ENCODE assay signal across 14 mouse cellular contexts in the genomic region with DNA sequence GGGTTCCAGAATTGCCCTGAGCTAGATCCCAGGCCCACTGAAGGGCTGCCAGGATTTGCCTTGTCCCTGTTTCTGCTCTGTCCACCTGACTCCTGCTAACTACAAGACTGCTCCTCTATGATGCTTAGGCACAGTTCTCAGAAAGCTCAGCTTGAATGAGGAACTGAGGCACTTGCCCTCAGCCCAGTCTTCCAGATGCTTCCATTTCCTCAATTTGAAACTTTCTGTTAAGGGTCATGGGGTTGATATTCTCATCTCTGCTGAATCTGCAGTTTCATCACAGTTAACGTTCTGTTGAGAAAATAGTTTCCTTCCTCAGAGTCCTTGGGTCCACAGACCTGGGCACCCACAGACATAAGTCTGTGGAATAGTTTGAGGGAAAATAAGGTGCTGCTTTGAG. TPM values are rescaled to one million over a fixed set of nuclear protein-coding genes. Genes with fewer than 3 reads are reported as not detected.
DNase-seq lines count a peak whose midpoint lies in the region; ATAC-seq and TF ChIP-seq lines count a peak whose summit lies in the region.
"Had no signal": no experiment of that assay in that cellular context is flagged by ENCODE, and none has a peak within 500 bp of the region (broad histone marks: within the 10 kb centered on the region; RNA-seq: fewer than 3 reads in every experiment).

No protein-coding gene starts in this region.

- H3K4me1 ChIP-seq in bone marrow, adult 2 months (ENCODE audit: control insufficient read depth, insufficient read depth, low read length): peaks cover 7% of the 10 kb centered on the region; the same call in 1 of the 2 replicates
- H3K4me1 ChIP-seq in midbrain, postnatal 0 days (ENCODE audit: insufficient read depth, low read length): no peaks in the 10 kb centered on the region
- no peaks in the 10 kb centered on the region for H3K4me1 ChIP-seq in embryonic facial prominence, embryonic 10.5 days
- H3K4me1 ChIP-seq: forebrain, embryonic 12.5 days; limb, embryonic 10.5 days had no signal

- peak overlapping the region; percentile 74 for H3K27ac ChIP-seq in bone marrow, adult 2 months (ENCODE audit: control insufficient read depth, insufficient read depth, low read depth, low read length, poor library complexity)
- H3K27ac ChIP-seq in macrophage: peak overlapping the region; percentile 96
- no peak overlapping the region for H3K27ac ChIP-seq in midbrain, postnatal 0 days (ENCODE audit: low read depth, low read length)
- no peak overlapping the region for H3K27ac ChIP-seq in embryonic facial prominence, embryonic 10.5 days (replicated peaks)
- H3K27ac ChIP-seq: forebrain, embryonic 12.5 days; hindbrain, postnatal 0 days; limb, embryonic 10.5 days had no signal

- 5% methylated on average over 1 of the region's 1 CpGs for whole genome bisulfite sequencing in bone marrow, adult 2 months
- 0% methylated on average over 1 of the region's 1 CpGs for WGBS in macrophage (ENCODE audit: missing documents)
- 77% methylated on average over 1 of the region's 1 CpGs for WGBS in midbrain, postnatal 0 days
- 84% methylated on average over 1 of the region's 1 CpGs for WGBS in embryonic facial prominence, embryonic 10.5 days

- ATAC-seq in midbrain, postnatal 0 days (ENCODE audit: low FRiP score): no peak
- ATAC-seq: hindbrain, postnatal 0 days had no signal

- TF ChIP-seq CTCF in bone marrow, adult 2 months (IDR thresholded peaks at IDR 0.05; ENCODE audit: control insufficient read depth, insufficient read depth, low read length): no peak
- no peak for TF ChIP-seq CTCF in midbrain, postnatal 0 days (IDR thresholded peaks at IDR 0.05)

- no peaks in the 10 kb centered on the region for H3K36me3 ChIP-seq in macrophage (ENCODE audit: inconsistent target)
- H3K36me3 ChIP-seq in midbrain, postnatal 0 days (ENCODE audit: insufficient read depth, low read length): no peaks in the 10 kb centered on the region
- H3K36me3 ChIP-seq in embryonic facial prominence, embryonic 10.5 days (replicated peaks): no peaks in the 10 kb centered on the region
- H3K36me3 ChIP-seq: forebrain, embryonic 12.5 days; limb, embryonic 10.5 days had no signal

- peak; percentile 55 for DNase-seq in layer of hippocampus, adult 9-11 months
- DNase-seq in layer of hippocampus, postnatal 25 days (ENCODE audit: extremely low spot score in 1 of 2, low spot score in 1 of 2): no peak
- DNase-seq in A20 (ENCODE audit: low read depth, low spot score) (peak; percentile 60), MN1 (ENCODE audit: low spot score) (no peak)
- DNase-seq in midbrain, postnatal 0 days (ENCODE audit: low spot score): no peak
- DNase-seq in embryonic facial prominence, embryonic 10.5 days (ENCODE audit: low spot score): no peak
- DNase-seq: adrenal gland, postnatal 10 days; cerebellum, postnatal 25 days; right cerebral cortex, postnatal 25 days had no signal

- H3K4me3 ChIP-seq in bone marrow, adult 2 months (replicated peaks; ENCODE audit: control insufficient read depth, low read depth, low read length): no peak overlapping the region
- no peak overlapping the region for H3K4me3 ChIP-seq in macrophage (ENCODE audit: inconsistent target)
- H3K4me3 ChIP-seq in midbrain, postnatal 0 days (ENCODE audit: low read depth, low read length): no peak overlapping the region
- no peak overlapping the region for H3K4me3 ChIP-seq in embryonic facial prominence, embryonic 10.5 days
- H3K4me3 ChIP-seq: forebrain, embryonic 12.5 days; limb, embryonic 10.5 days had no signal

- no peak for TF ChIP-seq POLR2A in bone marrow, adult 2 months (IDR thresholded peaks at IDR 0.05; ENCODE audit: borderline replicate concordance, control insufficient read depth, low read depth, low read length)

- no peaks in the 10 kb centered on the region for H3K27me3 ChIP-seq in midbrain, postnatal 0 days (ENCODE audit: insufficient read depth, low read length)
- no peaks in the 10 kb centered on the region for H3K27me3 ChIP-seq in embryonic facial prominence, embryonic 10.5 days (replicated peaks; ENCODE audit: low read depth, poor library complexity, severe bottlenecking)
- H3K27me3 ChIP-seq: forebrain, embryonic 12.5 days had no signal

- H3K79me2 ChIP-seq in macrophage (ENCODE audit: inconsistent target): peaks cover 56% of the 10 kb centered on the region; the same call in 1 of the 2 replicates

- H3K9ac ChIP-seq in midbrain, postnatal 0 days (replicated peaks; ENCODE audit: low read length, poor library complexity, severe bottlenecking): no peak overlapping the region
- H3K9ac ChIP-seq: forebrain, embryonic 12.5 days had no signal

- H3K9me3 ChIP-seq in midbrain, postnatal 0 days (ENCODE audit: low read length): no peaks in the 10 kb centered on the region
- H3K9me3 ChIP-seq in embryonic facial prominence, embryonic 10.5 days: no peaks in the 10 kb centered on the region
- H3K9me3 ChIP-seq: forebrain, embryonic 12.5 days; limb, embryonic 10.5 days had no signal

- H3K4me2 ChIP-seq in midbrain, postnatal 0 days (ENCODE audit: low read depth, low read length, poor library complexity, severe bottlenecking): no peak overlapping the region
- H3K4me2 ChIP-seq: forebrain, embryonic 12.5 days had no signal

RNA-seq across cellular contexts. Expression of gene Gpr160, which starts 8.9 kb away (rescaled TPM):
- total RNA-seq in layer of hippocampus, postnatal 25 days (2021): 1 to 10 TPM; 1.2 to 1.3 TPM
- 5.0 and 11.2 TPM in 2 replicates for polyA plus RNA-seq in bone marrow, adult 2 months (2011; ENCODE audit: insufficient read depth, insufficient read length, low replicate concordance, missing spikeins)
- total RNA-seq in macrophage (2018; cell fraction: chromatin; rRNA removed): 10 to 100 TPM in 16 of 26 experiments, 1 to 10 TPM in 10; 1.1 to 57.2 (median 18.8) TPM
- total RNA-seq in macrophage (2018; cell fraction: cytosol; rRNA removed): 10 to 100 TPM in 25 of 26 experiments, 1 to 10 TPM in 1; 6.6 to 35.4 (median 19.4) TPM
- 10 to 100 TPM in 21 of 26 experiments, 1 to 10 TPM in 5; 5.3 to 57.9 (median 18.1) TPM for total RNA-seq in macrophage (2018; cell fraction: nucleus; rRNA removed)
- polyA plus RNA-seq in macrophage (2018): 13.3 to 29.8 TPM (median 20.6 TPM) in 3 replicates
- total RNA-seq in midbrain, postnatal 0 days (2014; rRNA removed): 1.4 and 2.8 TPM in 2 replicates
- polyA plus RNA-seq in midbrain, postnatal 0 days (2015; fragmentation: Nextera tagmentation; extraction: Ambion mirVana): 1.9 and 2.2 TPM in 2 replicates
- 1.2 and 1.6 TPM in 2 replicates for polyA plus RNA-seq in embryonic facial prominence, embryonic 10.5 days (2016; fragmentation: Nextera tagmentation; extraction: Ambion mirVana)

Comparison
In these comparisons a context has a peak if more than half of its experiments do, and no peak if none do; other contexts are left out.
1. DNase-seq: peak in layer of hippocampus, adult 9-11 months (single experiment) and A20 (single experiment); none in layer of hippocampus, postnatal 25 days (0 of 2), midbrain, postnatal 0 days (single experiment), MN1 (single experiment) and embryonic facial prominence, embryonic 10.5 days (single experiment).
2. H3K27ac ChIP-seq: peak in bone marrow, adult 2 months (single experiment) and macrophage (single experiment); none in midbrain, postnatal 0 days (single experiment) and embryonic facial prominence, embryonic 10.5 days (single experiment).